Mouse (Mus musculus): ENCODE measurements around the gene BC035044. TPM values are rescaled to one million over a fixed set of nuclear protein-coding genes. Genes with fewer than 3 reads are reported as not detected.
"Not testable (repeated sequence)": the region's sequence is repeated elsewhere in the genome, so short reads cannot be mapped to it uniquely, and the experiment has no call there.

The BC035044 gene
- polyA plus RNA-seq, 1 experiment from 2014 or later, result 0.65 TPM

- H3K4me2 ChIP-seq (replicated peaks; ENCODE audit: low read depth, low read length), result no peak overlapping the region
- no peaks in the 10 kb centered on the region for H3K4me1 ChIP-seq (ENCODE audit: insufficient read depth, low read length)
- ATAC-seq (ENCODE audit: low FRiP score, low TSS enrichment), result no peak
- H3K9ac ChIP-seq (replicated peaks; ENCODE audit: low read length), result no peak overlapping the region
- no peaks in the 10 kb centered on the region for H3K36me3 ChIP-seq (ENCODE audit: insufficient read depth, low read length)
- H3K9me3 ChIP-seq (ENCODE audit: low read length), result no peaks in the 10 kb centered on the region
- H3K4me3 ChIP-seq (ENCODE audit: low read length), result no peak overlapping the region
- WGBS, result 82% methylated on average over 5 of the region's 5 CpGs
- H3K27me3 ChIP-seq (ENCODE audit: insufficient read depth, low read length), result no peaks in the 10 kb centered on the region
- H3K27ac ChIP-seq (ENCODE audit: low read length), result no peak overlapping the region
These were observed 2.1 kb downstream of the BC035044 start for GRCm38 (mm10) chr6:128888834-128889233.

- 84% methylated on average over 6 of the region's 6 CpGs for WGBS
- not testable (repeated sequence) for H3K27me3 ChIP-seq (ENCODE audit: insufficient read depth, low read length); ATAC-seq (ENCODE audit: low FRiP score, low TSS enrichment); H3K4me2 ChIP-seq (replicated peaks; ENCODE audit: low read depth, low read length); H3K9ac ChIP-seq (replicated peaks; ENCODE audit: low read length); H3K36me3 ChIP-seq (ENCODE audit: insufficient read depth, low read length); H3K4me3 ChIP-seq (ENCODE audit: low read length); H3K27ac ChIP-seq (ENCODE audit: low read length); H3K9me3 ChIP-seq (ENCODE audit: low read length); H3K4me1 ChIP-seq (ENCODE audit: insufficient read depth, low read length)
These were observed 3.7 kb downstream of the BC035044 start, which contains the start of gene Clec2i for GRCm38 (mm10) chr6:128887091-128887790. TSS of gene Clec2i (plus strand) at chr6:128887588.

- ATAC-seq (ENCODE audit: low FRiP score, low TSS enrichment), result no peak
- 90% methylated on average over 1 of the region's 1 CpGs for WGBS
- Histone ChIP-seq H3K36me3 (ENCODE audit: insufficient read depth, low read length) (no peaks in the 10 kb centered on the region), H3K9ac (replicated peaks; ENCODE audit: low read length) (no peak overlapping the region), H3K9me3 (ENCODE audit: low read length) (no peaks in the 10 kb centered on the region; the same call in 1 of the 2 replicates), H3K4me1 (ENCODE audit: insufficient read depth, low read length) (no peaks in the 10 kb centered on the region), H3K27me3 (ENCODE audit: insufficient read depth, low read length) (no peaks in the 10 kb centered on the region), H3K4me3 (ENCODE audit: low read length) (no peak overlapping the region), H3K27ac (ENCODE audit: low read length) (no peak overlapping the region), H3K4me2 (replicated peaks; ENCODE audit: low read depth, low read length) (no peak overlapping the region)
These were observed 18.9 kb downstream of the BC035044 start for GRCm38 (mm10) chr6:128871910-128872610.

GRCm38 (mm10) chr6:128868861-128869260, 22.1 kb downstream of the BC035044 start:
- no peak for ATAC-seq (ENCODE audit: low FRiP score, low TSS enrichment)
- Histone ChIP-seq H3K4me2 (replicated peaks; ENCODE audit: low read depth, low read length) (no peak overlapping the region), H3K27me3 (ENCODE audit: insufficient read depth, low read length) (no peaks in the 10 kb centered on the region), H3K4me1 (ENCODE audit: insufficient read depth, low read length) (no peaks in the 10 kb centered on the region), H3K9ac (replicated peaks; ENCODE audit: low read length) (no peak overlapping the region), H3K27ac (ENCODE audit: low read length) (no peak overlapping the region), H3K9me3 (ENCODE audit: low read length) (no peaks in the 10 kb centered on the region), H3K36me3 (ENCODE audit: insufficient read depth, low read length) (no peaks in the 10 kb centered on the region), H3K4me3 (ENCODE audit: low read length) (no peak overlapping the region)
- WGBS, result 29% methylated on average over 3 of the region's 3 CpGs

- Histone ChIP-seq H3K4me1 (ENCODE audit: insufficient read depth, low read length) (0 out of 2 replicates have a peak, but pooled peaks cover 3% of the 10 kb centered on the region), H3K4me2 (replicated peaks; ENCODE audit: low read depth, low read length) (no peak overlapping the region), H3K27ac (ENCODE audit: low read length) (no peak overlapping the region), H3K9ac (replicated peaks; ENCODE audit: low read length) (no peak overlapping the region), H3K4me3 (ENCODE audit: low read length) (no peak overlapping the region), H3K27me3 (ENCODE audit: insufficient read depth, low read length) (no peaks in the 10 kb centered on the region), H3K36me3 (ENCODE audit: insufficient read depth, low read length) (no peaks in the 10 kb centered on the region), H3K9me3 (ENCODE audit: low read length) (no peaks in the 10 kb centered on the region)
- no peak for ATAC-seq (ENCODE audit: low FRiP score, low TSS enrichment)
- WGBS, result 86% methylated on average over 2 of the region's 2 CpGs
These were observed 33.0 kb downstream of the BC035044 start for GRCm38 (mm10) chr6:128857976-128858375.

- Histone ChIP-seq H3K9ac (replicated peaks; ENCODE audit: low read length) (no peak overlapping the region), H3K4me1 (ENCODE audit: insufficient read depth, low read length) (0 out of 2 replicates have a peak, but pooled peaks cover 3% of the 10 kb centered on the region), H3K27me3 (ENCODE audit: insufficient read depth, low read length) (no peaks in the 10 kb centered on the region), H3K9me3 (ENCODE audit: low read length) (no peaks in the 10 kb centered on the region), H3K4me2 (replicated peaks; ENCODE audit: low read depth, low read length) (no peak overlapping the region), H3K27ac (ENCODE audit: low read length) (peak overlapping the region; percentile 43; the same call in 1 of the 2 replicates), H3K4me3 (ENCODE audit: low read length) (no peak overlapping the region), H3K36me3 (ENCODE audit: insufficient read depth, low read length) (no peaks in the 10 kb centered on the region)
- WGBS, result 54% methylated on average over 5 of the region's 5 CpGs
- peak; percentile 88 for ATAC-seq (ENCODE audit: low FRiP score, low TSS enrichment)
These were observed 34.7 kb downstream of the BC035044 start for GRCm38 (mm10) chr6:128856250-128856649.

- WGBS, result 42% methylated on average over 1 of the region's 1 CpGs
- Histone ChIP-seq H3K4me1 (ENCODE audit: insufficient read depth, low read length) (0 out of 2 replicates have a peak, but pooled peaks cover 3% of the 10 kb centered on the region), H3K4me3 (ENCODE audit: low read length) (no peak overlapping the region), H3K27ac (ENCODE audit: low read length) (no peak overlapping the region), H3K4me2 (replicated peaks; ENCODE audit: low read depth, low read length) (no peak overlapping the region), H3K9ac (replicated peaks; ENCODE audit: low read length) (no peak overlapping the region), H3K27me3 (ENCODE audit: insufficient read depth, low read length) (no peaks in the 10 kb centered on the region), H3K36me3 (ENCODE audit: insufficient read depth, low read length) (no peaks in the 10 kb centered on the region), H3K9me3 (ENCODE audit: low read length) (no peaks in the 10 kb centered on the region)
- ATAC-seq (ENCODE audit: low FRiP score, low TSS enrichment), result no peak
These were observed 35.4 kb downstream of the BC035044 start for GRCm38 (mm10) chr6:128855477-128855876.

- Histone ChIP-seq H3K9me3 (ENCODE audit: low read length) (no peaks in the 10 kb centered on the region), H3K36me3 (ENCODE audit: insufficient read depth, low read length) (no peaks in the 10 kb centered on the region), H3K27ac (ENCODE audit: low read length) (no peak overlapping the region), H3K27me3 (ENCODE audit: insufficient read depth, low read length) (no peaks in the 10 kb centered on the region), H3K4me3 (ENCODE audit: low read length) (no peak overlapping the region), H3K4me1 (ENCODE audit: insufficient read depth, low read length) (0 out of 2 replicates have a peak, but pooled peaks cover 3% of the 10 kb centered on the region), H3K4me2 (replicated peaks; ENCODE audit: low read depth, low read length) (no peak overlapping the region), H3K9ac (replicated peaks; ENCODE audit: low read length) (no peak overlapping the region)
- ATAC-seq (ENCODE audit: low FRiP score, low TSS enrichment), result no peak
- 91% methylated on average over 3 of the region's 3 CpGs for WGBS
These were observed 36.0 kb downstream of the BC035044 start for GRCm38 (mm10) chr6:128854895-128855294.

GRCm38 (mm10) chr6:128854024-128854820, 36.7 kb downstream of the BC035044 start:
- Histone ChIP-seq H3K9me3 (ENCODE audit: low read length) (no peaks in the 10 kb centered on the region), H3K36me3 (ENCODE audit: insufficient read depth, low read length) (no peaks in the 10 kb centered on the region), H3K9ac (replicated peaks; ENCODE audit: low read length) (no peak overlapping the region), H3K27me3 (ENCODE audit: insufficient read depth, low read length) (no peaks in the 10 kb centered on the region), H3K27ac (ENCODE audit: low read length) (no peak overlapping the region), H3K4me2 (replicated peaks; ENCODE audit: low read depth, low read length) (no peak overlapping the region), H3K4me1 (ENCODE audit: insufficient read depth, low read length) (0 out of 2 replicates have a peak, but pooled peaks cover 3% of the 10 kb centered on the region), H3K4me3 (ENCODE audit: low read length) (no peak overlapping the region)
- WGBS, result 52% methylated on average over 12 of the region's 12 CpGs
- peak; percentile 70 for ATAC-seq (ENCODE audit: low FRiP score, low TSS enrichment)
